Mouse (Mus musculus) frontal cortex, adult 2 months (tissue): ENCODE results near the gene Iyd. TPM values are rescaled to one million over a fixed set of nuclear protein-coding genes. Genes with fewer than 3 reads are reported as not detected.
"Not testable (repeated sequence)": the region's sequence is repeated elsewhere in the genome, so short reads cannot be mapped to it uniquely, and the experiment has no call there.

Source experiments
- DNase-seq, 2 experiments: peaks; one replicate each; pipeline ENCODE4 v3.0.0; 2022; ENCODE audit warnings: low spot score in 1 of 2; ENCODE audit errors: extremely low spot score in 1 of 2
- polyA plus RNA-seq: library from polyadenylated mRNA; depleted of rRNA; stranded (reverse); fragments of >200 nt; gene quantifications from 2 replicates; pipeline ENCODE4 v1.2.3, GENCODE M21; 2012; rRNA removed

Gene Iyd
- 0.36 and 0.44 TPM in 2 replicates for polyA plus RNA-seq

- DNase-seq, result no peak
Observed at GRCm38 (mm10) chr10:3540003-3540827, at the start of gene Iyd. Gene Iyd, plus strand, starts transcription at chr10:3540240.

GRCm38 (mm10) chr10:3496791-3497190, 43.2 kb upstream of the Iyd start:
- peak in 1 of 2 experiments; percentile 42 for DNase-seq

- not testable (repeated sequence) for DNase-seq
Observed at GRCm38 (mm10) chr10:3500846-3501245, 39.2 kb upstream of the Iyd start.

DNA sequence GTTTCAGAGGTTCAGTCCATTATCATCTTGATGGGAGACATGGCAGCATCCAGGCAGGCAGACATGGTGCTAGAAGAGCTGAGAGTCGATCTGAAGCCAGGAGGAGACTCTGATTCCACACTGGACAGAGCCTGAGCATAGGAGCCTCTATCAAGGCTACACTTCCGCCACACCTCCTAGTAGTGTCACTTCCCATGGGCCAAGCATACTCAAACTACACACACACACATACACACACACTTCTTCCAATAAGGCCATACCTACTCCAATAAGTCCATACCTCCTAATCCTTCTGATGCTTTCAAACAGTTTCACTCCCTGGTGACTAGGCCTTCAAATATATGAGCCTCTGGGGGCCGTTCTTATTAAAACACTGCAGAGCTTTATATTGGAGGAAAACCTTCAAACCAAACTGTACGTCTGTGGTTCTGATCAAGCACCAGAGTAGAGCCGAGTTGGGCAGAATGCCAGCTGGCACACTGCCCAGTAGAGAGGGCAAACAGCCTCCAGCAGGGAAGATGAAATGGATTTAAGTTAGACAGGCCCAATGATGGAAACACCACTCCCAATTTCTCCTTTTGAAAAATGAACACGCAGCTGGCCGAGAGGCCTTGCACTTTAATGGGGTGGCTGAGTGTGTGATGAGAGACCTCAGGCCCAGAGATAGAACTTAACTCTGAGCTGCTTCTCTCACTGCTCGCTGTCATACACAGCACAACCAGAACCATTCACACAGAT, 32.4 kb upstream of the Iyd start:
- DNase-seq, result peak in 1 of 2 experiments; percentile 70

DNA sequence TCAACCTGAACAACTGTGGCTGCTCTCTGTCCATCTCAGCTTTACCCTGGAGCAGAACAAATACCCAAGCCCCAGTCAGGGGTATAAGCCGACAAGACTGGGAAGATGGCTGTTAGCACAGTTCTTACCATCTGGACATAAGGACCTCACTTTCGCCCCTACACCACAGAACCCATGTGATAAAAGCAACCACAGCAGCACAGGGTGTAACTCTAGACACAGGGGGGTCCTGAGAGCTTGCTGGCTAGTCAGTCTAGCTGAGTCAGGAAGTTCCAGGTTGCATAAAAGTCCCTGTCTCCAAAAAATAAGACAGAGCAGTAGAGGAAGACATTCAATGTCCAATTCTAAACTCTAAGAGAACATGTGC, 31.8 kb upstream of the Iyd start:
- no peak for DNase-seq

- DNase-seq, result no peak
Observed at GRCm38 (mm10) chr10:3508746-3509145, 31.3 kb upstream of the Iyd start.

GRCm38 (mm10) chr10:3509663-3510277, 30.3 kb upstream of the Iyd start:
- no peak for DNase-seq

GRCm38 (mm10) chr10:3510486-3510885, 29.6 kb upstream of the Iyd start:
- DNase-seq, result no peak

GRCm38 (mm10) chr10:3511401-3511800, 28.6 kb upstream of the Iyd start:
- DNase-seq, result no peak

- DNase-seq, result no peak
Observed at GRCm38 (mm10) chr10:3512620-3513305, 27.3 kb upstream of the Iyd start.

DNA sequence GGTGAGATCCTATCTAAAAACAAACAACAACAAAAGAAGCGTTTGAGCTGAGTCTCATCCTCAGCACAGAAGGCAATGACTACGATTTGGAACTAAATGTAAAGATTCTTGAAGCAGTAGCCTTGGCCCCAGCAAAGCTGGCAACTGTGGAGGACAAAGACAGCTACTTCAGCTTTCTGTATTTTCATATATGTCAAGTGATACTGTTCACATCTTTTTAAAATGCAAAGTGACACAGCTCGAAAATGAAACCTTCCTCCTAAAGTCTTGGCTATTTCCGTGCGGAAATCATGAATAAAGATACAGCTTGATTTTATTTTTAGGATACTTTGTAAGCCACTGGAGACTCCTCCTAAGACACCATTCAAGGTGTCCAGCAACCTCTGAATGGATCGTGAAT, 26.1 kb upstream of the Iyd start:
- DNase-seq, result peak in 1 of 2 experiments; percentile 24

DNA sequence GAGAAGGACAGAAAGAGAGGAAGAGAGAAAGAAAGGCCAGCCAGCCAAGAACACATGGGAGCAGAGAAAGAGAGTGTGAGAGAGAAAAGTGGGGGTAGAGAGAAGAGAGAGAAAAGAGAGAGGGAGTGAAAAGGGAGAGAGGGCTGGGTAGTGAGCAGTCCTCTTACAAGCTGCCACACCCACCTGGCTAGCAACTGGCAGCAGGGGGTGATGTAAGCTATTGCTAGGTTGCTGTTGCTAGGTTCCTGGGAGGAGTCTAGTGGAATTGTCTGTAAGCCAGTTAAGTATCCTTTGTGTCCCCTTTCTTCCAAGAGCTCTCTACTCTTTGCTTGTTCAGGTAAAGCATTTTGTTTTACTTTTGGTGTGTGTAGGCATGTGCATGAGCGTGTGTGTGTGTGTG, 25.4 kb upstream of the Iyd start:
- DNase-seq, result peak in 1 of 2 experiments; percentile 45

- no peak for DNase-seq
Observed at GRCm38 (mm10) chr10:3516442-3516841, 23.6 kb upstream of the Iyd start.

DNA sequence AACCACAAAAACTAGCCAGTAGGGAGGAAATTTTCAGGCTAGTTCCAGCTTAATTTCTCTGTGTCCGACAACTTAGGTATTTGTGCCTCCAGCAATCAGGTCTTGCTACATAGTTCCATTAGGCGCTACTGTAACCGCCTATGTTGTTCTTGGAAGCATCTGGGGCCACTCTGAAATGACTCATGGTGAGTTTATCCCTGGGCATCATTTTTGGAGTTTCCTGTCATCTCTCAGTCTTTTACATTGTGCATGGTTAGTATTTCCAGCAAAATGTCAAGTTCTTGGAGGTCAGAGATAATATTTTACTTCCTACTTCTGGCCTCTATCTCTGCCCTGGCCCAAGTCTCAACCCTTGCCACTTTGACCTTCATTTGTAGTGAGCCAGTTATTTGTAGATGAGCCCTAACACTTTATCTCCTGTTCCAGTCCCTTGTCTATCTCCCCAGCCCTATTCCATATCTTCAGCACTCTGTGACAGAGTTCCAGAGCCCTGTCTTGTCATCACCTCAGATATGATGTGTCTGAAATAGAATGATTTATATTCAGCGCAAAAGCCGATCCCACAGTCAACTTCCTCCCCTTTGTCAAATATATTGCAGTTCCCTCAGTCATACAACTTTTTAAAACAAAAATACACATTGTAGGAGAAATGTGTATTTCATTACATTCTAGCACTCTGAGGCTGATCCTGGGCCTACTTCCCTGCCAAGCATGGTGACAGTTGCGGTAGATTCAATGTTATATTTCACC, 16.8 kb upstream of the Iyd start:
- DNase-seq, result peak; percentile 32 to 69

DNA sequence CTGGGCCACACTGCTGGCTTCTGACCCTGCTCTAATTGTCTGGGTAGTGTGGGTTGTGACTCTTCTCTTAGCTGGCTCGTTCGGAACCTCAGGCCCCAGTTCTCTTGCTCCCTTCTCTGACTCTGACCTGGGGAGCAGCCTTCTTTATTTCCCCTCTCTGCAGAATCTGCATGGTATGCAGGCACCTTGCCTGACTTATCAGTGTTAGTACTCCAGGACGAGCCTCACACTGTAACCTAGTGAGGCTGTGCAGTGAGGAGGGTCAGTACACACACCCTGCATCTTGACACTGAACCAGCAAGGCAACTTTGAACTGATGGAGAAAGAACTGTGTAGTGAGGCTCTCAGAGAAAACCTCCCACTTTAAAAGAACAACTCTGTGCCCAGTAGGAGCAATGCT, 15.5 kb upstream of the Iyd start:
- no peak for DNase-seq

DNA sequence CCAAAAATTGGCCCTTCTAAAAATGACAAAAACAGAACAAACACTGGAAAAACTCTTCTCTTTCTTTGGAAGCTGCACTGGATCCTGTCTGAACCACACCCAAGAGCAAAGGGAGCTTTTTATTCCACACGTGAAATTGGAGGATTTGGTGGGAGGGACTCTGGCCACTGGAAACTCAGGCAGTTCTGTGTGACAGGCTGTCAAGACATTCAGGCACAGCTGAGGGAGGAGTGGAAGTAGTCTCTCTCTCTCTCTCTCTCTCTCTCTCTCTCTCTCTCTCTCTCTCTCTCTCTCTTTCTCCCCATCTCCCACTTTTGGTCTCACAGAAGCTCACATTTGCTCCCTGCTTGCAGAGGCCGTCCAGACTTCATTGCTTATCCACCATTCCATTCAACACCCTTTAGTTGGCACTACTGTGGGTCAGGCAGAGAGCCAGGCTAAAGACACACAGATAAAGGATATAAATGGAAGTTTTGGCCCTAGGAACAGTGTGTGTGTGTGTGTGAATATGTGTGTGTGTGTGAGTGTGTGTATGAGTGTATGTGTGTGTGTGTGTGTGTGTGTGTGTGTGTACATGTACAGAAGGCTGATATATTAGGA, 14.5 kb upstream of the Iyd start:
- no peak for DNase-seq

DNA sequence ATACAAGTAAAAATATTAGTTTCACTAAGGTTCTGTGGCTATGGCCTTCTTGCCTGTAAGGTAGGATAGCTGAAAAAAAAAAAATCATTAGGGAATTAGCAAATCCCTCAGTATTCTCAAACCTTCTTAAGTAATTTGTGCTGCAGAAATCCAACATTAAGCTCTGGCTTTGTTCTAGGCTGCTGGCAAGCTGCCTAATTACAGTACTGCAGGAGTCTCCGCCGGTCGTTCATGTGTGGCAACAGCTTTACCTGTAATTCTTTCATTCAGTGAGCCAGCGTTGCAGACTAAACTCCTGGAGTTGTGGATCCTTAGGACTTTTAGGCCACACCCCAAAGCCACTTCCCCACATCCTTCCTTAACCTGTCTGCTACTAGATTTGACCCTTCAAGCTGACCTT, 10.2 kb upstream of the Iyd start:
- DNase-seq, result no peak

GRCm38 (mm10) chr10:3530661-3531060, 9.4 kb upstream of the Iyd start:
- DNase-seq, result no peak

DNA sequence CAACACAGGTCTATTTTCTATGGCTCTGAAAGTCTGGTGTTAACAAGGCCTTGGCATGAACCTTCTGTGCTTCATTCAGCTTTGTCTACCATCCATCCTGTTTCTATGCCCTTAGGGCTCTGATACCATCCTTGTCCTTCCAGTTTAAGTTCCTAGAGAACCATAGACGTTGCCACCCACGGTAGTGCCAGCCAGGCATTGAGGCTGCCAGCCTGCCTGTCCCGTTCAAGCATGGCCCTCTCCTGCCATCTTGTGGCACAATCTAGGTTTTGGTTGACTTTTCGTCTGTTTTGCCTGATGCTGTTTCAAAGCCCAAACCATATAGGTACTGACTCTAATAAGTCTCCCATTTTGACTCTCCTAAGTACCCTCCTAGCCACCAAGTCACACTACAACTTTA, 8.7 kb upstream of the Iyd start:
- peak; percentile 29 to 91 for DNase-seq

DNA sequence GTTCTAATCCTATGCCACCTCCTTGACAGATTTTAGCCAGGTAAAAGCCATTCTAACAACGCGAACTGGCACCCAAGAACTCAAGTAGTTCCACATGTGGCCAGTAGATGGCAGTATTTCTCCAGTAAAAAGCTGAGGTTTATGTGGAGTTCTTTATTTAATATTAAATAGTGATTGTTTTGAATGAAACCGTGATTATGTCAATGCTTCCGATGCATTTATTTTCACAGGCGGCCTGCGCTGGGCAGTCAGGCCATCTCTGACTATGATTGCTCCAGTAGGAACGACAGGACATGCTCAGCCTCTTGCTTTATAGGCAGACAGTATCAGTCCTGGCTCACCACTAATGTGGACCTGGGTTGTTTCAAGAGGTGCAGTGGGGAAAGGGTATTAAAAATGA, 5.6 kb upstream of the Iyd start:
- DNase-seq, result peak in 1 of 2 experiments; percentile 74
